Mouse (Mus musculus) NIH3T3 (cell line): ENCODE results near the gene Tat.
A peak's percentile ranks its signal among the peaks of the same experiment; 100 is the strongest.

Source experiments
- DNase-seq: peaks from one replicate; pipeline ENCODE4 v3.0.0-alpha.2; 2012; ENCODE audit warnings: low read depth

Gene Tat

GRCm38 (mm10) chr8:109990224-109990623 is at the start of gene Tat:
Gene Tat (plus strand): TSS chr8:109990437.
- DNase-seq: no peak

- DNase-seq: peak; percentile 75
Measured at GRCm38 (mm10) chr8:109941606-109942360, 48.5 kb upstream of the Tat start.

GRCm38 (mm10) chr8:109945153-109945632 is 45.0 kb upstream of the Tat start:
- peak; percentile 69 for DNase-seq

GRCm38 (mm10) chr8:109945694-109946093 is 44.5 kb upstream of the Tat start:
- DNase-seq: no peak

GRCm38 (mm10) chr8:109946272-109946671 is 44.0 kb upstream of the Tat start:
- no peak for DNase-seq

GRCm38 (mm10) chr8:109947447-109948284 is 42.6 kb upstream of the Tat start:
- no peak for DNase-seq

GRCm38 (mm10) chr8:109948285-109948564 is 42.0 kb upstream of the Tat start:
- no peak for DNase-seq

- no peak for DNase-seq
Measured at GRCm38 (mm10) chr8:109952171-109952570, 38.1 kb upstream of the Tat start.

GRCm38 (mm10) chr8:109954486-109954948 is 35.7 kb upstream of the Tat start:
- DNase-seq: peak; percentile 41

- DNase-seq: peak; percentile 83
Measured at GRCm38 (mm10) chr8:109957167-109958028, 32.8 kb upstream of the Tat start.

GRCm38 (mm10) chr8:109958036-109958655 is 32.1 kb upstream of the Tat start:
- peak; percentile 83 for DNase-seq

- no peak for DNase-seq
Measured at GRCm38 (mm10) chr8:109959112-109959511, 31.1 kb upstream of the Tat start.

- DNase-seq: no peak
Measured at GRCm38 (mm10) chr8:109961693-109962367, 28.4 kb upstream of the Tat start, which contains the start of gene Marveld3. Gene Marveld3 (minus strand): TSS chr8:109962203.

GRCm38 (mm10) chr8:109962896-109963295 is 27.3 kb upstream of the Tat start:
- DNase-seq: no peak

GRCm38 (mm10) chr8:109963421-109963820 is 26.8 kb upstream of the Tat start:
- DNase-seq: no peak

GRCm38 (mm10) chr8:109964106-109964505 is 26.1 kb upstream of the Tat start:
- DNase-seq: no peak

- DNase-seq: no peak
Measured at GRCm38 (mm10) chr8:109968837-109969236, 21.4 kb upstream of the Tat start.

- peak; percentile 77 for DNase-seq
Measured at GRCm38 (mm10) chr8:109970323-109970722, 19.9 kb upstream of the Tat start.

- DNase-seq: no peak
Measured at GRCm38 (mm10) chr8:109972901-109973300, 17.3 kb upstream of the Tat start.

- DNase-seq: no peak
Measured at GRCm38 (mm10) chr8:109979339-109979738, 10.9 kb upstream of the Tat start.
